Mouse (Mus musculus): Measurements from ENCODE around the gene 2310057M21Rik.
"Not testable (repeated sequence)": the region's sequence is repeated elsewhere in the genome, so short reads cannot be mapped to it uniquely, and the experiment has no call there.

2310057M21Rik gene

GRCm38 (mm10) chr7:131362615-131363300 lies at the start of gene 2310057M21Rik:
Gene 2310057M21Rik, minus strand, starts transcription at chr7:131362759.
- peak; percentile 94 for DNase-seq (ENCODE audit: extremely low spot score, low spot score)

- no peak for DNase-seq (ENCODE audit: extremely low spot score, low spot score)
These were observed 49.3 kb upstream of the 2310057M21Rik start for GRCm38 (mm10) chr7:131411941-131412270.

- no peak for DNase-seq (ENCODE audit: extremely low spot score, low spot score)
These were observed 48.8 kb upstream of the 2310057M21Rik start for GRCm38 (mm10) chr7:131411221-131411940.

- peak; percentile 95 for DNase-seq (ENCODE audit: extremely low spot score, low spot score)
These were observed 48.0 kb upstream of the 2310057M21Rik start, which contains the start of the genes Ikzf5 and Acadsb for GRCm38 (mm10) chr7:131410416-131411058. Gene Ikzf5, minus strand, starts transcription at chr7:131410521. Gene Acadsb, plus strand, starts transcription at chr7:131410601.

GRCm38 (mm10) chr7:131409988-131410385 lies 47.4 kb upstream of the 2310057M21Rik start:
- DNase-seq (ENCODE audit: extremely low spot score, low spot score), result no peak

- DNase-seq (ENCODE audit: extremely low spot score, low spot score), result no peak
These were observed 46.9 kb upstream of the 2310057M21Rik start for GRCm38 (mm10) chr7:131409321-131409987.

GRCm38 (mm10) chr7:131391761-131392160 lies 29.2 kb upstream of the 2310057M21Rik start:
- DNase-seq (ENCODE audit: extremely low spot score, low spot score), result not testable (repeated sequence)

GRCm38 (mm10) chr7:131371880-131372651 lies 9.5 kb upstream of the 2310057M21Rik start:
- no peak for DNase-seq (ENCODE audit: extremely low spot score, low spot score)

- no peak for DNase-seq (ENCODE audit: extremely low spot score, low spot score)
These were observed 8.9 kb upstream of the 2310057M21Rik start for GRCm38 (mm10) chr7:131371470-131371860.

GRCm38 (mm10) chr7:131370648-131371469 lies 8.3 kb upstream of the 2310057M21Rik start, which contains the start of gene Pstk:
Gene Pstk, plus strand, starts transcription at chr7:131371141.
- peak; percentile 94 for DNase-seq (ENCODE audit: extremely low spot score, low spot score)

GRCm38 (mm10) chr7:131364131-131364530 lies 1.6 kb upstream of the 2310057M21Rik start:
- DNase-seq (ENCODE audit: extremely low spot score, low spot score), result no peak

- no peak for DNase-seq (ENCODE audit: extremely low spot score, low spot score)
These were observed 317 bp downstream of the 2310057M21Rik start for GRCm38 (mm10) chr7:131362269-131362614.

GRCm38 (mm10) chr7:131356105-131356504 lies 6.5 kb downstream of the 2310057M21Rik start:
- no peak for DNase-seq (ENCODE audit: extremely low spot score, low spot score)

- DNase-seq (ENCODE audit: extremely low spot score, low spot score), result no peak
These were observed 16.6 kb downstream of the 2310057M21Rik start for GRCm38 (mm10) chr7:131345856-131346541.

- no peak for DNase-seq (ENCODE audit: extremely low spot score, low spot score)
These were observed 25.0 kb downstream of the 2310057M21Rik start for GRCm38 (mm10) chr7:131337502-131338068.

GRCm38 (mm10) chr7:131333564-131333963 lies 29.0 kb downstream of the 2310057M21Rik start, which contains the start of gene Fam24a:
Gene Fam24a, plus strand, starts transcription at chr7:131333864.
- DNase-seq (ENCODE audit: extremely low spot score, low spot score), result no peak

GRCm38 (mm10) chr7:131331688-131332087 lies 30.9 kb downstream of the 2310057M21Rik start:
- no peak for DNase-seq (ENCODE audit: extremely low spot score, low spot score)

- no peak for DNase-seq (ENCODE audit: extremely low spot score, low spot score)
These were observed 33.1 kb downstream of the 2310057M21Rik start, which contains the start of gene Fam24b for GRCm38 (mm10) chr7:131329416-131329815. Gene Fam24b, minus strand, starts transcription at chr7:131329516.

- no peak for DNase-seq (ENCODE audit: extremely low spot score, low spot score)
These were observed 35.5 kb downstream of the 2310057M21Rik start for GRCm38 (mm10) chr7:131327054-131327453.

All from neural tube, embryonic 10.5 days (tissue).